Mouse (Mus musculus): ENCODE measurements around the gene Lpp.
A peak's percentile ranks its signal among the peaks of the same experiment; 100 is the strongest.

DNA sequence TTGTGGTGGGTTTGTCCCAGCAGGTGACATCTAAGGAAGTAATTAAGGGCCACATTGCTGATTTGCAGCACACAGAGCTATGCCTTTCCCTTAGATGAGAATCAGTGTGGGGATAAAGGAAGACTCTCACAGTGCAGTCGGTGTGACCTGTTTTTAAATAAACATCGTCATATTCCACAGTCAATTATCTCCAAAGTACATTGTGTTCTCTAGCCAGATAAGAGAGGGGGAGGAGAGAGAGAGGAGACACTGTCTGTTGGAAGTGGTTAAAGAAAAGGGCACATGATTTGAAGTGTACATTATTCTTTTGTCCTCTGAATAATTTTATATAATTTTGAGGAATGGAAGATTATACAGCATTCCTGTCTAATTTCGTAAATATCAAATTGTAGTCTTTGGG is 388.6 kb downstream of the Lpp start:
- TF ChIP-seq CTCF (IDR thresholded peaks at IDR 0.05; ENCODE audit: low read depth) (no peak), EP300 (IDR thresholded peaks at IDR 0.05; ENCODE audit: low read depth) (peak; percentile 81)

Measured in liver, postnatal 0 days (tissue).